Mouse (Mus musculus) fat pad, adult 2 months (tissue): ENCODE results near the gene Krt18.

ENCODE experiments used
- DNase-seq: peaks from one replicate; pipeline ENCODE4 v3.0.0-alpha.2; 2011; ENCODE audit warnings: low read depth, low spot score; ENCODE audit errors: extremely low read depth

Krt18 gene

GRCm38 (mm10) chr15:102010569-102011245 is 17.3 kb upstream of the Krt18 start:
- no peak for DNase-seq

GRCm38 (mm10) chr15:102012260-102012765 is 15.7 kb upstream of the Krt18 start:
- no peak for DNase-seq

- DNase-seq, result no peak
Measured at GRCm38 (mm10) chr15:102013651-102014050, 14.3 kb upstream of the Krt18 start.

- no peak for DNase-seq
Measured at GRCm38 (mm10) chr15:102014848-102015247, 13.1 kb upstream of the Krt18 start.

- DNase-seq, result no peak
Measured at GRCm38 (mm10) chr15:102016096-102016495, 11.9 kb upstream of the Krt18 start.

- no peak for DNase-seq
Measured at GRCm38 (mm10) chr15:102016787-102017186, 11.2 kb upstream of the Krt18 start.

- DNase-seq, result no peak
Measured at GRCm38 (mm10) chr15:102017918-102018463, 10.0 kb upstream of the Krt18 start.

- no peak for DNase-seq
Measured at GRCm38 (mm10) chr15:102022481-102022880, 5.5 kb upstream of the Krt18 start.

- DNase-seq, result no peak
Measured at GRCm38 (mm10) chr15:102023888-102024287, 4.1 kb upstream of the Krt18 start.

- DNase-seq, result no peak
Measured at GRCm38 (mm10) chr15:102025136-102025872, 2.7 kb upstream of the Krt18 start.

- DNase-seq, result no peak
Measured at GRCm38 (mm10) chr15:102026430-102026829, 1.6 kb upstream of the Krt18 start.

- no peak for DNase-seq
Measured at GRCm38 (mm10) chr15:102034121-102035053, 6.4 kb downstream of the Krt18 start.

- DNase-seq, result no peak
Measured at GRCm38 (mm10) chr15:102040277-102040676, 12.3 kb downstream of the Krt18 start.

- no peak for DNase-seq
Measured at GRCm38 (mm10) chr15:102041951-102042350, 14.0 kb downstream of the Krt18 start.

- no peak for DNase-seq
Measured at GRCm38 (mm10) chr15:102044745-102045144, 16.8 kb downstream of the Krt18 start.

- no peak for DNase-seq
Measured at GRCm38 (mm10) chr15:102045691-102046090, 17.7 kb downstream of the Krt18 start.

GRCm38 (mm10) chr15:102048006-102048405 is 20.0 kb downstream of the Krt18 start:
- DNase-seq, result no peak

GRCm38 (mm10) chr15:102049871-102050270 is 21.9 kb downstream of the Krt18 start:
- DNase-seq, result no peak

- no peak for DNase-seq
Measured at GRCm38 (mm10) chr15:102051920-102052683, 24.1 kb downstream of the Krt18 start.

GRCm38 (mm10) chr15:102056495-102057174 is 28.7 kb downstream of the Krt18 start:
- DNase-seq, result no peak
